Mouse (Mus musculus): ENCODE measurements around the gene Sh3bp5.

GRCm38 (mm10) chr14:31383470-31384050 is 52.3 kb downstream of the Sh3bp5 start:
- TF ChIP-seq CTCF (conservative IDR thresholded peaks at IDR 0.05; ENCODE audit: insufficient read depth, insufficient read length, low read depth, low read length) (no peak), POLR2A (IDR thresholded peaks at IDR 0.05; ENCODE audit: low read depth, low read length) (no peak)

Measured in kidney, adult 2 months (tissue).